Mouse (Mus musculus): ENCODE data around the gene Agrp. TPM values are rescaled to one million over a fixed set of nuclear protein-coding genes. Genes with fewer than 3 reads are reported as not detected.

Gene Agrp
- polyA plus RNA-seq (2017; shearing (Covaris generic)) = under 1 TPM in 1 of 2 experiments, not detected in 1; 0.90 TPM

GRCm38 (mm10) chr8:105636963-105637510 is at the start of gene Agrp:
Agrp (minus strand) TSS chr8:105637393.

GRCm38 (mm10) chr8:105685796-105686308 is 48.7 kb upstream of the Agrp start, which contains the start of gene Carmil2:
Carmil2 (plus strand) TSS chr8:105686274.

GRCm38 (mm10) chr8:105636018-105636962 is 903 bp downstream of the Agrp start, which contains the start of gene Ctcf:
Ctcf (plus strand) TSS chr8:105636568.

GRCm38 (mm10) chr8:105604804-105605381 is 32.3 kb downstream of the Agrp start, which contains the start of gene Ripor1:
Ripor1 (plus strand) TSS chr8:105605255.

GRCm38 (mm10) chr8:105565952-105566702 is 71.1 kb downstream of the Agrp start, which contains the start of gene Atp6v0d1:
Atp6v0d1 (minus strand) TSS chr8:105566047.

GRCm38 (mm10) chr8:105518436-105519313 is 118.5 kb downstream of the Agrp start, which contains the start of gene Hsd11b2:
Hsd11b2 (plus strand) TSS chr8:105518755.

Other genes with a start within 250 kb of the Agrp start
- under 1 TPM in 1 of 2 experiments, not detected in 1; 0.63 TPM for gene Kctd19, start 223.9 kb downstream of the Agrp start, polyA plus RNA-seq (2017; shearing (Covaris generic))
- gene Lrrc36, start 223.8 kb downstream of the Agrp start, polyA plus RNA-seq (2017; shearing (Covaris generic)) = not detected
- gene Tppp3, start 165.9 kb downstream of the Agrp start, polyA plus RNA-seq (2017; shearing (Covaris generic)) = 1 to 10 TPM in 1 of 2 experiments, not detected in 1; 1.8 TPM
- gene Zdhhc1, start 140.5 kb downstream of the Agrp start, polyA plus RNA-seq (2017; shearing (Covaris generic)) = 1 to 10 TPM; 1.5 to 4.3 TPM
- gene Hsd11b2, start 118.6 kb downstream of the Agrp start, polyA plus RNA-seq (2017; shearing (Covaris generic)) = under 1 TPM in 1 of 2 experiments, not detected in 1; 0.37 TPM
- gene Atp6v0d1, start 71.3 kb downstream of the Agrp start, polyA plus RNA-seq (2017; shearing (Covaris generic)) = 10 to 100 TPM; 56.2 to 62.2 TPM
- 10 to 100 TPM; 13.2 to 18.4 TPM for gene Ripor1, start 32.1 kb downstream of the Agrp start, polyA plus RNA-seq (2017; shearing (Covaris generic))
- 100 to 1,000 TPM; 174 to 204 TPM for gene Ctcf, start 825 bp downstream of the Agrp start, polyA plus RNA-seq (2017; shearing (Covaris generic))
- gene Carmil2, start 48.9 kb upstream of the Agrp start, polyA plus RNA-seq (2017; shearing (Covaris generic)) = 100 to 1,000 TPM in 1 of 2 experiments, 10 to 100 TPM in 1; 90.8 to 130 TPM
- gene Acd, start 63.7 kb upstream of the Agrp start, polyA plus RNA-seq (2017; shearing (Covaris generic)) = 10 to 100 TPM; 65.1 to 65.6 TPM
- gene Pard6a, start 63.8 kb upstream of the Agrp start, polyA plus RNA-seq (2017; shearing (Covaris generic)) = 10 to 100 TPM in 1 of 2 experiments, 1 to 10 TPM in 1; 8.3 to 10.2 TPM
- gene 4933405L10Rik, start 70.3 kb upstream of the Agrp start, polyA plus RNA-seq (2017; shearing (Covaris generic)) = under 1 TPM in 1 of 2 experiments, not detected in 1; 0.26 TPM
- gene Enkd1, start 70.8 kb upstream of the Agrp start, polyA plus RNA-seq (2017; shearing (Covaris generic)) = 1 to 10 TPM; 1.8 to 6.9 TPM
- gene Gfod2, start 121.3 kb upstream of the Agrp start, polyA plus RNA-seq (2017; shearing (Covaris generic)) = 1 to 10 TPM; 2.1 to 4.7 TPM
- gene Ranbp10, start 190.0 kb upstream of the Agrp start, polyA plus RNA-seq (2017; shearing (Covaris generic)) = 10 to 100 TPM; 23.7 to 27.1 TPM
- gene Tsnaxip1, start 190.3 kb upstream of the Agrp start, polyA plus RNA-seq (2017; shearing (Covaris generic)) = under 1 TPM in 1 of 2 experiments, not detected in 1; 0.10 TPM
- gene Cenpt, start 215.9 kb upstream of the Agrp start, polyA plus RNA-seq (2017; shearing (Covaris generic)) = 10 to 100 TPM; 12.8 to 21.8 TPM
- gene Thap11, start 217.7 kb upstream of the Agrp start, polyA plus RNA-seq (2017; shearing (Covaris generic)) = 10 to 100 TPM; 26.6 to 30.2 TPM
- gene Nutf2, start 223.2 kb upstream of the Agrp start, polyA plus RNA-seq (2017; shearing (Covaris generic)) = 10 to 100 TPM in 1 of 2 experiments, 1 to 10 TPM in 1; 8.9 to 11.9 TPM
- 10 to 100 TPM; 49.6 to 60.5 TPM for gene Edc4, start 243.5 kb upstream of the Agrp start, polyA plus RNA-seq (2017; shearing (Covaris generic))

Measured in activated CD4-positive, CD25-positive, alpha-beta regulatory T cell (primary cell).